Mouse (Mus musculus): Measurements from ENCODE around the gene U90926.

Gene U90926

DNA sequence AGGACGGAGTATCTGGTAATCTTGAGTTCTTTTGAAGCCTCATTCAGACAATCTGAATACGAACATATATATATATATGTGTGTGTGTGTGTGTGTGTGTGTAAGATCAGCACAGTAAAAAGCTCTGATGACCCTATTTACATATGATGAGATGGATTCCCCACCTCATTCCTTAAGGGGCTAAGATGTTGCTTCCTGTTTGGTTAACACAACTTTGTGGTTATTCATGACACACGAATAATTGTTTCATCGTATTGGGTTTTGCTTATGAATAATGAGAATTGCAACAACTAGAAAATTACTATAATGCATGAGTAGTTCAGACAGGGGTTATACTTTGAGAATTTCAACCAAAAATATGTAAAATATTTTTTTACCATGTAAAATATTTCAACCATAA lies at the start of gene U90926:
U90926 (minus strand) TSS at position 101 of the 400 bp plus-strand sequence.
- no peak for DNase-seq

DNA sequence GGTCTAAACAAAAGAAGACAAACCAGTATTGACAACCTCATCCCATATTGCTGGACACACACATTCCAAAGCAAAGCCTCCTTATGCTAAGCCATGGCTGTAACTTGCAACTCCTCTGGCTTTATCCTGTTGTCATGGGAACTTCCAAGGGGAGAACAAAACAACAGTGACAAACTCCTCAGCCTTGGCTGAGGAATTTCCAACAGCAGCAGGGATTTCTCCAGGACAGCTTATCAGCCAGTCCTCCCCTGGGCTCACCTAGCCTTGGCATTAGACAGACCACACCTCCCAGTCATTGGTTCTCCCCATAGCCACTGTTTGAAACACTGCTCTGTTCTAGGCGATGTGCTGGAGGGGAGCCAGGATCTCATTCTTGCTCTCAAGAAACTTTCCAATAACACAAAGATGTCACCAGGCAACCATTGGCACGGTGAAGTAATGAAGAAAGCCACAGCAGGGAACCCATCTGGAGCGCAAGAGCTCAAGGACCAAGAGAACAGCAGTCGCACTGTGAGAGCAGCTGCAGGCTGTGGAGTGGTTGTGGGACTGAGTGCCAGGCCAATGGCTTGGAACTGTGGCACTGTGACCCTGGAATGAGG lies 48.7 kb upstream of the U90926 start:
- DNase-seq: peak; percentile 76 to 81

DNA sequence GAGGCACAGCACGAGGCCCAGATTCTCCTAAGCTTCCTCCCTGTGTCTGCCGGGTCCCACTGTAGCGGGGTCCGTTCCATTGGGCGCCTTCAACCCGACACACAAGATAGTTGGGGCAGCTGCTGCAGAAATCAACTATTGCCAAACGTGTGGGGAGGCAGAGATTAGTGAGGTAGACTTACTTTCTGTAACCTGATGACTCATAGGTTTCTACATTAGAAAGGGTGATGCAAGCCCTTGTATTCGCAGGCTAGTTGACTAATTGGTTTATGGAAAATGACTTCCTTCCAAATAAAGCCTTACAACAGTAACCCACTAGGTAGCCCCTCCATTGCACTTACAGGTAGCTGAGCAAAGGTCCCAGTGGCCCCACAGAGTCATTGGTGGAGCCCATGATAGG lies 47.4 kb upstream of the U90926 start:
- DNase-seq: no peak

DNA sequence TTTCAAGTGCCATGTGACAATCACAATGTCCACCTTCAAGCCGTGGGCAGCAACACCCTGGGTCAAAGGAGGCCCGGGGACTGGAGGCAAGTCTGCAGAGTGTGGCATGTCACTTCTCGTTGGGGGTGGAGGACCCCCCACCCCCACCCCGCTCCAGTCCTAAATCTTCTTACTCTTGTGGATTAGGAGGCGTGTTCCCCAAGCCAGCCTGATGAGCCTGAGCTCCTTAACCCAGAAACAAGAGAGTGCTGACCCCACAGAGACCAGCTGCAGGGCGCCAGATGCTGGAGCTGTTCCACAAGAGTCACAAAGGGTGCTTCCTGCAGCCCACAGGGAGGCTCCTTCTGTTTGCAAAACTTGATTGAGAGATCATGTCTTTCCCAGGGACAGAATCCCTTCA lies 41.0 kb upstream of the U90926 start, which contains the start of gene Ppef2:
Ppef2 (minus strand) TSS at position 61 of the 400 bp plus-strand sequence.
- DNase-seq: no peak

DNA sequence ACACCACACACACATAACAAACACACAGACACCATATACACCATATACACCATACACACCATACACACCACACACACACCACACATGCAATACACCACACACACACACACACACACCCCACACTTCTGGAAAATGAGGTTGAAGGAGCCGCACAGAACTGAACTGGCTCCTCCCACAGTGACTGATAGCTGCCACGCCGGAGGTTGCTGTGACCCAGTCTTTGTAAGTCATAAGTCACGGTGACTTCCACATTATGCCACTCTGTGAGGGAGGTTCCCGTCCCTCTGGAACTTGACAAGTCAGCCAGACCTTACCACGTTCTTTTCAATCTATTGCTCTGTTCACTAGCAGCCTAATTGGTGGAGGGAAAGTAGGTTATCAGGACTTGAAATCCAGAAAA lies 39.3 kb upstream of the U90926 start:
- no peak for DNase-seq

DNA sequence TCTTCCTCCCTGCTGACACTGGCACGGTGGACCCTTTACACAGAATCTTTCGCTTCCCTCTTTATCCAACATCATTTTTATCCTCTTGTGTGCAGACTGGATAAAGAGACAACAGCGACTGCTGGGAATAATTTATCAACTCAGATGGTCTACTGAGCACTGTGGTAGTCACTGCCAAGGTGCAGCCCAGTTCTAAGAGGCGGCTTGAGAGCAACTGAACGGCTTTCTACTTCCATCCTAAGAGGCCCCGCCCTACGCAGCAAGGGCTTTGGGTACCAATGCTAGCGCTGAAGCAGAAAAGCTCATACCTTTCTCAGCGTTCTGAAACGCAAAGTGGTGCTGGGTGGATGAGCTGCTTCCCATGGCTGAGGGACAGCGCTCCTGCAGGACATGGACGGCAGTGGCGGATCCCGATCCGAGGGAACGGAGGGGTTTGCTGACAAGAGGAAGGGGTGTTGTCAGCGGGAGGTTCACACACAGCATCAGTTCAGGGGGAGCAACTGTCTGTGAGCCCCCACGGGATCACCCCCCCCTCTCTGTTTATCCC lies 37.7 kb upstream of the U90926 start:
- DNase-seq: peak; percentile 51 to 59

DNA sequence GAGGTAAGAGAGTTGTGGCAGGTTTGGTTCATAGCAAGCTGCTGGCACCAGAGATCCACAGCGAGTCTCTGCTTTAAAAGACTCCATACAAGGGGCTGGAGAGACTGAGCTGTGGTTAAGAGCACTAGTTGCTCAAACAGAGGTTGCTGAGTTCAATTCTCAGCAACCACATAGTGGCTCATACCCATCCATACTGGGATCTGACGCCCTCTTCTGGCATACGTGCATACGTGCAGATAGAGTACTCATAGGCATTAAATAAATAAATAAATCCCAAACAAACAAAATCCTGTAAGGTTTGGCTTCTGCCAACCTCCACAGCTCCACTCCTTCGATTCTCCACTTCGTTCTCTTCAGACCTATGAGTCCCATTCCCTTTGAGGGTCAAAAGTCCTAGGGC lies 36.8 kb upstream of the U90926 start:
- DNase-seq: no peak

DNA sequence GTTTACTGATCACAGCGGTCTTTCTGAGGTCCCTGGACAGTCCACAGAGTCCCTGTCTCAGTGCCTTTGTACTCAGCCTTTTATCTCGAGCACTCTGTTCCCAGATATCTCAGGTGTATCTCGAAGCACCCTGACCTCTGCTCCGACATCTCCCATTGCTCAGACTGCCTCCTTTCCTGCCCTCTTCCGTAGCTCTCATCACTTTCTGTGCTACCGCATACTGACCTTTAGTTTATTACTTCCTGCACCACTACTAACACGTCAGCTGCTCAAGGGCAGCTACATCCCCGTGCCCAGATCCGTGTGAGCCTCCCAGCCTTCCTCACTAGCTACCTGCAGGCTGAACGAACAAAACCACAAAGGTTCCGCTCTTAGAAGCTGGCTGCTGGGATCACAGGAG lies 33.4 kb upstream of the U90926 start:
- no peak for DNase-seq

DNA sequence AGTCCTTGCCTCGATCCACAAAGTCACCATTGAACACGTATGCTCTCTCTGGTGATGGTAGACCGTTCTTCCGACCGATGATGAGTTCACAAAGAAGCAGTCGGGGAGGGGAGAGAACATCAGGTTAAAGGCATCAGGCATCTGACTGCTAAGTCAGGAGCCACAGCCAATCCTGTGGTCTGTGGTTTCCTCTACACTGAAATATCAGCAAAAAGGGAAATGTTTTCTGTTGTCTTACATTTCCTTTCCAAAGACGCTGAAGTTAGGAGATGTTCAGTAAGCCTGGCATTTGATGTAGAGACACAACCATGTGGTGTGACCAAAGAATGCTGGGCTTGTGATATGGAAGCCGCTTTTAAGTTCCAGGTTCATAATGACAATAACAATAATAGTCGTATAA lies 30.3 kb upstream of the U90926 start:
- DNase-seq: no peak

DNA sequence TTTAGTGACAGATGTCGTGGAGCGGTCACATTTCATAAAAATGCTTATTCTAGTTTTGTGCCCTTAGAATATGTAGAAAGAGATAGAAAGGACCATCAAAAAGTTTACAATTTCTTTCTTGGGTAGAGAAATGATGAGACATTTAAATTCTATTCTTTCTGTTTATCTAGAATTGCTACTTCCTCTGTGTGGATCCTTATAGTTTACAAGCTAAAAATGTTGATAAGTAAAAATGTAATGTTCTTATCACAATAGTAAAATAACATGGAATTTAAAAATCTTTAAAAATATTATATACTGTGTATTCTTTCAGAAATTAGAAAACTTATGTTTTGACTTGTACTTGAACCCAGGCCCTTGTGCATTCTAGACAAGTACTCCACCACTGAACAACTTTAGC lies 29.7 kb upstream of the U90926 start:
- no peak for DNase-seq

DNA sequence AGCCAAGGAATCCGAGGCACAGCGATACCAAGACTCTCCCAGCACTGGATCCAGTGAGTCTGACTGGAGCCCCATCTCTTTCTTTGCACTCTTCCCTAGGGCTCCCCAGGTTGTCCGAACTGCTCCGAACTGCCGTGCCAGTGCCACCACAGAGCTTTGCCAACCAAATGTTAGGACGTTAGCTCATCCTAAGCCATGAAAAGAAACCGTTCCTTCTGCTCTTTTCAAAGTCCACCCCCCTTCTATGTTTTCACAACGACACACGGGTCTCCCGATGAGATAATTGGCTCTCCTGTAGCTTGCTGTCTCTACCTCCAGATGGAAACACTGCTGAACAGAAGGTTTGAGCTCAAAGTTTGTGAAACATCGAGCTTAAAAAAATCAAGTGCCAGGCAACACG lies 25.6 kb upstream of the U90926 start:
- DNase-seq: no peak

DNA sequence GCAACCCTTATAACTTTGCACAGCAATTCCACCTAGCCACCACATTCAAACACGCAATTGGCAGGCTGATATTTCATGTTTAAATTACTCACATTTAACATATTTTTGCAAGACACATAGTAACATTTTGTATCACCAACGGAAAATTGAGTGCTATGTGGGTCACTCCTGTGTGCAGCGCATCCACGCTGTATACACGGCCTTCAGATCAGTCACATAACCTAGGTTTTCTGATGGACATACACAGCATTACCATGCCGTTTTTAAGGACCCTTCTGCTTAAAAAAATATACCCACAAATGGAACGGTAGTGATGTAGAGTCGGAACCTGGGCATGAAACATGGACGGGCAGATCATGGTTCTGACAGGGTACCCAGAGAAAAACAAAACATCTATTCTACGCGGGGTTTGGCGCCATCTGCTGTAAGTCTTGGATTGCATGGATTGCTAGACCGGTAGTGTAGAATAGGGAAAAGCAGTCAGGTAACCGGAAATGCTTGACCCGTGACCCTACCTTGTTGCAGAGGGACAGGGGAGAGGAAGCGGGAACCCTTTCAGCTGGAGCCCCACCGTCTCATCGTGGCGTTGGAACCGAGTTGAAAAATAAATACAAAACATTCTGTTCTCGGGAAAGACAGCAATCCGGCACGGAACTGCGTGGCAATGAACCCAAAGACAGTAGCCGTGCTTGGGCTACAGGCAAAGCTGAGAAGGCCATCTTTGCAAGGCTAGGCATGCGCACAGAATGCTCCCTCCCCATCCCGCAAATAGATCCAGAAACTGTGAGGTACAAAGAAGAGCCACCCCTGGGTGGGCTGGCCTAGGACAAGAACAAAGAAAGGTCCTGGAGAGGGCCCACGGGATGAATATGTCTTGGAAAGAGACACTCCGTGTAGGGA lies 24.4 kb upstream of the U90926 start:
- peak; percentile 90 for DNase-seq

DNA sequence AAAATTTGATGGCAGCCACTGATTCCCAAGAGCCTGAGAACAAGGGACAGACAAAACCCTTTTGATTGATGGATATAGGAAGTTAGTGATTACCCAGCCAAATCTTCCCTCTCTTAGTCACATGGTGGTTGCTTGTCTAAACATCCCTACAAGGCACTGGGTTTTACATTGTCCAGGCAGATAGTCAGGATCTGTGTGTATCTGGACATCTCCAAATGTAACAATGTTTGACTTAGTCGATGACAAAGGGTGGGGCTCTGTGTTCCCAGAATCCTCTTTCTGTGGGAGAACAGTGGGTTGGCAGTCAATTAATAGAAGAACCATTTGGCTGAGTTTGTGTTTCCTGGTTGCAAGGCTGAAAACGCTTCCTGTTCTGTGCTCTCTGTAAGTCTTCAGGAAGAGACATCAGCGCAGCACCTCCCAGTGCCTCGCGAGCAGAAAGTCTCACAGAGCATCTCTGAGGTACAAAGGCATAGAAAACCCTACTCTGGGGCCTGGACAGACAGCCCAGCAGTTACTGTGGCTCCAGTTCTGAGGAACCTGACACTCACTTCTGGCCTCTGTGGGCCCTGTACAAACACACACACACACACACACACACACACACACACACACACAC lies 19.8 kb upstream of the U90926 start:
- no peak for DNase-seq

DNA sequence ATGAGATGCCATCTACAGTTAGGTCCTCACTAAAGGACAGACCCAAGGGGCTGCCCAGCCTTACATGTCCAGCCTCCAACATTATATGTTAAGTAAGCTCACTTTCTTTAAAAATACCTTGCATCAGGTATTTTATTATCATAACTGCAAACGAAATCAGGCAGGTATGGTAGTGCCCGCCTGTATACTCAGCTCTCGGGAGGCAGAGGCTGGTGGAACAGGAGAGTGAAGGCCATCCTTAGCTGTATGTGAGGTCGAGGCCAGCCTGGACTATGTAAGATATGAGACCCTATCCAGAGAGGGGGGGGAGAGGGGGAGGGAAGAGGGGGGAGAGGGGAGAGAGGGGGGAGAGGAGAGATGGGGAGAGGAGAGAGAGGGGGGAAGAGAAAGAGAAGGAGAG lies 18.2 kb upstream of the U90926 start:
- no peak for DNase-seq

DNA sequence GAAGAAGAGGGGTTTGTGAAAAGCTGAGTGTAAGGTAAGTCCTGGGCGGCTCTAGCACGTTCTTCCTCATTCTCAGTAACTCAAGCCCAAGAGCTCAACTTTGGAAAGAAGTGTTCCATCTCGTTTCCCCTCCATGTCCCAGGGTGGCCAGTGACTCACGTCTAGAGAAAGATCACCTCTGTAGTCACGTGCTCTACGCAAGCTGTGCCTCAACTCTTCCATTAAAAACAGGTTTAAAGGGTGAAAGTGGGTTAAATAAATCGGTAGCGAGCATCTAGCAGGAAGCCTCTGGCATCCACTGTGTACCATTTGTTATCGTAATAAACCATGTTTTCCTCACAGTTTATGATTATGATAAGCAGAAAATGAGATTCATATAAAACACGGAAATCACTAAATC lies 16.6 kb upstream of the U90926 start:
- DNase-seq: no peak

DNA sequence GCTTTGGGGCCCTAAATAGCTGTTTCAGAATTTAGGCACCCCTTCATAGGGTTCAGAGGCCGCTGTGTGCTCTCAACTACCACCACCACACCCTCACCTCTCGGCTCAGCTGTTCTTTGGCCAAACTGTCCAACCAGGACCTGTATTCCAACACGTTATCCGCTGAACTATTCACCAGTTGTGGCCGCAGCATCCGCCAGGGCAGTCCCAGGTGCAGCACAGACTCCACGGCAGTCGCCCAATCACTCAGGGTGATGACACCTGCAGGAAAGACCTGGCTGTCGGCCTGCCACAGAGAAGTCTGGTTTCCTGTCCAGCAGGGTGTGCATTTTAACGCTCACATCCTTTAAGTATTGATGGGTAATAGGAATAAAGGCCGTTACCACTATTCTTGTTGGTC lies 15.1 kb upstream of the U90926 start:
- no peak for DNase-seq

DNA sequence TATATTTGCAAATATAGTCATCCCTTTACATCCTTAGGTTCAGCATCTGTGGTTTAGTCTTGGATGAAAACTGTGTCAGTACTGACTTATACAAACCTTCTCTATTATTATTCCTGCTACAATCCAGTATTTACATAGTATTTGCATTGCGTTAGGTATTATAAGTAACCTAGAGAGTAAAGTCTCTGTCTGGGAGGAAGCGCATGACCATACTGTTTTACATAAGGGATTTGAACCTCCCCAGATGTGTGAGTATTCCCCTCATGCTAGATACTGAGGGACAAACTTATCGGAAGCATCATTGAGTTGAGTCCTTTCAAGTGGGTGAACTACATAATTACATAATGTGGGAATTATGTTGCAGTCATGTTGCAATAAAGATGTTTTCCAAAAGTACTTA lies 14.3 kb upstream of the U90926 start:
- DNase-seq: no peak

DNA sequence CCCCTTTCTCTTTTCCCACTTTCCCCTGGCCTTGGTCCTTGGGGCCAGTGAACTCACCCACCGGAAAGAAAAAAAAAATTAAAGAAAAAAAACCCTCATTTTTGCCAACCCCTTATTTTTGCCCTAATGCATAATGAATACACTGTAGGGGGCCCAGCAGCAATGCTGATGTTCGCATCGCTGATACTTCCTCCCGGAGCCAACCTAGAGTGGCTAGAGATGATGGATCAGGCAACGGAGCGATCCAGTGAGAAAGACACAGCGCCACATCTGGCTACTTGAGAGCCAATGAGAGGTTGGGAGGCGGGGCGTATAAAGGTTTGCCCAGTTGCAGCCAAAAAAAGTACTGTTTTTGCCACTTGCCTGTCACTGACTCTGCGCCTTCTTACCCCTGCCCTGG lies 13.6 kb upstream of the U90926 start:
- DNase-seq: no peak

DNA sequence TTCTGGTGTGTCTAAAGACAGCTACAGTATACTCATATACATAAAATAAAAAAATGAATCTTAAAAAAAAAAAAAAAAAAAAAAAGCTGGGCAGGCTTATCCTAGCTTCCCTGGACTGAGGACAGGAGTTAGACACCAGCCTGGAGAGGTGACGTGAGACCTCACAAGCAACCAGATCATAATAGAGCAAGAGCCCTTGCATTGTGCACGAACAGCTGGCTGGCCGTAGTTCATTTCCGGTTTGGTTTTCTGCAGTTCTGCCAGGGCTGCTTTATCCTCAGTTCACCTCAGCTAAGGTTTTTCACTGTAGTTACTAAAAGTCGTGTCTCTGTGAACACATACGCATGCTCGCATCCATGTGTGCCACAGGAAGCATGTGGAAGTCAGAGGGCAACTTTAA lies 12.6 kb upstream of the U90926 start:
- DNase-seq: no peak

DNA sequence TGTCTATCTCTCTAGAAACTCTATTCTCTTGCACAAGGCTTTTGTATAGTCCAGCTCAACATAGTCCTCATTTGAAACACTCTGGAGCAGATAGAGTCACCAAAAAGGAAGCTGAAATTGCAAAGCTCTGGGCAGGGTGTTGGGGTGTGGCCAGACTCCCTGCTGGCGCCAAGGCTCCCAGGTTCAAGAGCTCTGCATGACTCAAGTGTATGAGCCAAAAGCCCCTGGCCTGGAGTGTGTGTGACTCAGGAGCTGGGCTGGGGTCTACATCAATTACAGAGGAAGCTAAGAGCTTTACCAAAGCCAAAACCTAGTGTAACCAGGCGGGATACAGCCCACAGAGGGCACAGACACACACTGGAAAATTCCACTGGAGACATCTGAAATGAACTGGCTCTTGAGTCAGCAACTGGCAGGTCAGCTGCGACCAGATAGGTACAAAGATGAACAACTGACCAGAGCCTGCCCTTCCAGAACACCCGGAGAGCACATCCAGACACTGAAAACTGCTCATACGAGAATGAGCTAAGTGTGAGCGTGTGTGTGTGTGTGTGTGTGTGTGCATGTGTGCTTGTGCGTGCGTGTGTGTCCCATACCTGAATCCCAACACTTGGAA lies 5.2 kb upstream of the U90926 start:
- DNase-seq: peak; percentile 60 to 71

DNA sequence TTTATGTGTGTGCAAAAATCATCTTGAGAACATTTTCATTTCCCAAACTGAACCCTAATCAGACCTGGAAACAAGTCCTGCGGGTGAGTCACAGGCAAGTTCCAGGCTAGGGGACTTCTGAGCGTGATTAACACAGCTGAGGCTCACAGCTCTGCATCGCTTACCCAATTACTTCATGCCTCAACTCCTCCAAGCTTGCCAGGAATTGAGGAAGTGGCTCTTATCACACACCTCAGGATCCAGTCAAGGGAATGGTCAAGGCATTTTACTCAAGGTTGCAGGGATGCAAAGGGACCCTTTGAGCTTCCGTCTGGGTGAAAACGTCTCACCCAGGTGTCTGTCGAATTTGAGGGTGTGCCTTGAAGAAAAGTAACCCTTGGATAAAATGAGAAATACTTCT lies 4.6 kb upstream of the U90926 start:
- peak; percentile 72 to 76 for DNase-seq

DNA sequence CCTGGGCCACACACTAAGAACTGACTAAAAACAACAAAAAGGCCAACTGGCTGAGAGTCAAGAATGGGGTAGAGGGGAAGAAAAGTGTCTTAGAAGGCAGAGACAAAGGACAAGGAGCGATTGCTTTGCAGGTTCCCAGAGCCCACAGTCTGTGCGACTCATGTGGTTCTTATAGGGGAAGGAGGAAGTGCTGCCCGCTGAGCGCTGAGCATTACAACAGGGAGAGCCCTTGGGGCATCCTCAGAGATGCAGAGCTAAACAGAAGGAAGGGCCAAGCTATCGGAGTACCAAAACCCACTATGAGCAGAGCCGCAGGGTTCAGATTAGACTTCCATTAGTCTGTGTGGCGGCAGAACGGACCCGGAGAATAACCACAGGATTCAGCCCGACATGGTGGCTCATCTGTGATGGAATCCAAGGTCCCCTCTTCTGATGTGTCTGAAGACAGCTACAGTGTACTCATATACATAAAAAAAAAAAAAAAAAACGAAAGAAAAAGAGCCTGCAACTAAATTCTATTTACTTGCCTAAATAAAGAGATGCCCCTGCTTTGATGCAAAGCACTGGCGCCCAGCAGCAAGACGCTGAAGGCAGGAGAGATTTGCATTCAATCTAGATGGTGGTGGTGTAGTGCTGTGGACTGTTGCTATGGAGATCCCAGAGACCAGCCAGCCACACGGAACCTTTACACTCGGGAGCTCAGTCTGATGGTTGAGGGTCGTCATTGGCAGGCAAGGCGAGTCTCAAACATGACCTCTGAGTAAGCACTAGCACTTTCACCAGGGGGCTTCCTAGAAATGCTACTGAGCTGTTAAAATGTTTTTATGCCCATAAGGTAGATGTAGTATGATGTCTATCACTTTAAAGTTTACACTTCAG lies 3.9 kb upstream of the U90926 start:
- DNase-seq: peak; percentile 29 to 37
